Mouse (Mus musculus): ENCODE measurements at regions not wholly inside any gene's neighbourhood (a gene's known extent, or its start where the extent isn't known, plus 50 kb on each side); places are given as distances from the start of the nearest gene placed in this dataset.

DNA sequence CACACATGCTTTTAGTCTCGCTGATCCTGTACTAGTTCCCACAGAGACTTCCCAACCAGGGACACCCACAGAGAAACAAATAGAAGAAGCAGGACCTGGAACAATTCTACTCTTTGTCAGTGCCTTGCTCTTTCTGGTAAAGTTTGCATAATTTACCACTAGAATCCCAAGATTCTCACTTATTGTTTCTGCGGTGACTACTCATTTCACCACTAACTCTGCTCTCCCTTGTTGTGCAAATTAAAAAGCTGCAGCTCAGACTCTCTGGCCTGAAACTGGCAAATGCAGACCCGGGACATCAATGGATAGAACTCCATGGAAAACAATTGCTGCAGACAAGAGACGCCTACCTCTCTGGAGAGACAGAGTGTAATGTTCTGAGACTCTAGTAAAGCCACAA, 348.4 kb upstream of the Tbl1xr1 start:
- TF ChIP-seq POLR2A (IDR thresholded peaks at IDR 0.05; ENCODE audit: low read depth, low read length) = no peak
- TF ChIP-seq CTCF (conservative IDR thresholded peaks at IDR 0.05; ENCODE audit: insufficient read depth, insufficient read length, low read depth, low read length) = no peak

Measured in kidney, adult 2 months (tissue).